Mouse (Mus musculus): Measurements from ENCODE around the gene Gm45194.

Gene Gm45194

DNA sequence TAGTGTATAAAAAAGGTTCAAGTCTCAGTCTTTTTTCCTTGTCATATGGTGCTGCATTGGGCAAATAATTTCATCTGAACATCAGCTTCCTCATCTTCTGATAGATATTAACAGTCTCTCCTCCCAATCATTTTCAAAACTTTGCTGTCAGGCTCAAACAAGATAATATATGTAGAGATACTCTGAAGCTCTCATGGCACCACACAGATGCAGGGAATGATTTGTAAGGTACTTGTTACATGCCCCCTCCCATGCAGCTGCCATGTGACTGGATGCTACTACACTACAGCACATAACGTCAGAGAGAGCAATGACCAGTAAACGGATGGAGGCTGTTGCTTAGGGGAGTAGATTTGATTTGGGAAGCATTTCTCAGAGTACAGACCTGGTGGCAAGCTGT lies at the start of gene Gm45194:
Gm45194 (plus strand) TSS at position 301 of the 400 bp plus-strand sequence.
- in situ Hi-C loops (cut with MboI, MseI): no loop called here

DNA sequence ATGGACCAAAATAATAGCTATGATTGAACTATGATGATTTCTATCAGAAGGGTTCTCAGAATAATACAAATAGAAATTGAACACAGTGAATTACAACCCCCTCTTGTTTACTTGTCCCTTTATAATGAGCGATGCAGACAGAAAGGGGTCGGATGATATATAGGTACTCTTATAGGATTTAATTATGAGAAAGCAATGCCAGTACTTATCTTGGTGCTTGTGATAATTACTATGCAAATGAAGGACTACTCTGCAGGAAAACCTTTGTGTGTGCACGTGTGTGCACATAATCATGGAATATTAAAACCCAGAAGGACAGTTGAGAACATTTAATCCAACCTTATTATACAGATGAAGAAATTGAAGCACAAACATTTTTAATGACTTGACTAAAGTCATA lies 35.3 kb upstream of the Gm45194 start:
- in situ Hi-C loops (cut with MboI, MseI): no loop called here

DNA sequence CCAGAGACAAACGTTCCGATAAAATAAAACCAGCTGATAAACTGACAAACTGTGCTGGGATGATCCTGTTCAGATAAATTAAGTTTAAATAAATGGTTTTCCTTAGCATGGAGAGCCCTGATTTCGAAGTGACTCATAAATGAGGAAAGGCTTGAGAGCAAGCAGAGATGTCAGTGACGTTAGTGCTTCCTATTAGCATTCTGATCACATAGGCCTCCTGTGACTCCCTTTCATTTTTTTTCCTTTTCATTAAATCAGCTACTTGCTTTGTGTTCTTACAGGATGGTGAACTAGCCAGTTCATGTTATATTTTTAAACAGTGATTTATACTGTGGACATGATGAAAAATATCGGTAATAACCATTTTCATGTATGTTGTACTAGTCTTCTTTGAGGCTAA lies 9.9 kb upstream of the Gm45194 start:
- in situ Hi-C loops (cut with MboI, MseI): no loop called here

GRCm38 (mm10) chrX:111894321-111895050 lies 3.3 kb downstream of the Gm45194 start:
- in situ Hi-C loops (cut with MboI, MseI): no loop called here

- in situ Hi-C loops (cut with MboI, MseI): no loop called here
Measured at GRCm38 (mm10) chrX:111895084-111895779, 4.0 kb downstream of the Gm45194 start.

GRCm38 (mm10) chrX:111917422-111917821 lies 26.2 kb downstream of the Gm45194 start:
- in situ Hi-C loops (cut with MboI, MseI): no loop called here

DNA sequence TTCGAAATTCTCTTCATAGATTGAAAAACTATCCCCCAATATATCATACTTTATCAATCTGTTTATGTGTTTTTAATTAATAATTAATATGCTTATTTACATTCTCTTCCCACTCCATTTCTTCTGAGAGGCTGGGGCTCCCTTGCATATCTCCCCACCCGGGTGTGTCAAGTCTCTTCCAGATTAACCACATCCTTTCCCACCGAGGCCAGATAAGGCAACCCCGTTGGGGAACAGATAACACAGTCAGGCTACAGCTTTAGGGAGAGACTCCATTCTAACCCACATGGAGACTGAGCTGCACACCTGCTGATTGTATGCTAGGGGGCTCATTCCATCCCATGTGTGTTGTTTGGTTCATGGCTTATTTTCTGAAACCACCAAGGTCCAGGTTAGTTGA lies 69.7 kb downstream of the Gm45194 start:
- in situ Hi-C loops (cut with MboI, MseI): no loop called here

DNA sequence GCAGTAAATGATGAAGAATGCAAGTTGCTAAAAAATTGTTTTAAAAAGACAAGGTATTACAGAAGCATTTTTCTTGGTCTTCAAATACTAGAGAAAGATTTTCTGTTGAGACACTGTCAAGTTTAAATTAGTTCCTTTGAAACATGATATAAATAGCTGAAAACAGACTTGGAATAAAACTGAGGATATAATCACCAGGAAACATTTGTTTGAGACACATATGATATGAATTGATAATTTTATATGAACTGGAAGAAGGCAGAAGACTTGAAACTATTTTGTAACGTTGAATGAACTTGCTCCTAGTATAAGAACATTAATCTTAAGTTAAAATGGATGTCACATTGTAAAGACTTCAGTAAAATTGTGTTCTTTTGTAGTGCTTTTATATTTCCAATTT lies 108.5 kb downstream of the Gm45194 start:
- in situ Hi-C loops (cut with MboI, MseI): no loop called here

- in situ Hi-C loops (cut with MboI, MseI): no loop called here
Measured at GRCm38 (mm10) chrX:112010707-112011106, 119.5 kb downstream of the Gm45194 start, which contains the start of gene Tex16. Gene Tex16 (plus strand): TSS chrX:112011007.

DNA sequence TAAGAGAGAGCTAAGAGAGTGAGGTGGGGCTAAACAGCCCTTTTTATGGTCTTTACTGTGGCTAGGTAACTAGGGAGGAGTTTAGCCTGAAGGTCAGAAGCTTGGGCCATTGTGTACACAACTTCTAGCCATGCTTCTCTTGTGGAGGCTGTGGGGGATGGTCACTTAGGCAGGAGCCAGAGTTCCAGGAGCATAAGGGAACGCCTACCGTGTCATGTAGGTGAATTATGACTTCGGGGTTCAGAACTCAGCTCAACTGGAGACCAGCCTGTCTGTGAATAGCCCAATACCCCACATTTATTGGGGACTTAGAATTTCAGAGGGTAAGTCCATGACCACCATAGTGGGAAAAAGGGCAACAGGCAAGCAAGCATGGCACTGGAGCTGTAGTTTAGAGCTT lies 347.6 kb downstream of the Gm45194 start, which contains the start of gene 4933403O08Rik:
4933403O08Rik (plus strand) TSS at position 301 of the 400 bp plus-strand sequence.
- in situ Hi-C loops (cut with MboI, MseI): no loop called here

GRCm38 (mm10) chrX:112242916-112243315 lies 351.7 kb downstream of the Gm45194 start:
- in situ Hi-C loops (cut with MboI, MseI): no loop called here

- in situ Hi-C loops (cut with MboI, MseI): no loop called here
Measured at GRCm38 (mm10) chrX:112255513-112255912, 364.3 kb downstream of the Gm45194 start.

GRCm38 (mm10) chrX:112273550-112273949 lies 382.4 kb downstream of the Gm45194 start:
- in situ Hi-C loops (cut with MboI, MseI): no loop called here
